Mouse (Mus musculus) right cerebral cortex, postnatal 25 days (tissue): Measurements from ENCODE around the gene Clns1a.

Source experiments
- DNase-seq: peaks from one replicate; pipeline ENCODE4 v3.0.0; 2022

Clns1a gene

DNA sequence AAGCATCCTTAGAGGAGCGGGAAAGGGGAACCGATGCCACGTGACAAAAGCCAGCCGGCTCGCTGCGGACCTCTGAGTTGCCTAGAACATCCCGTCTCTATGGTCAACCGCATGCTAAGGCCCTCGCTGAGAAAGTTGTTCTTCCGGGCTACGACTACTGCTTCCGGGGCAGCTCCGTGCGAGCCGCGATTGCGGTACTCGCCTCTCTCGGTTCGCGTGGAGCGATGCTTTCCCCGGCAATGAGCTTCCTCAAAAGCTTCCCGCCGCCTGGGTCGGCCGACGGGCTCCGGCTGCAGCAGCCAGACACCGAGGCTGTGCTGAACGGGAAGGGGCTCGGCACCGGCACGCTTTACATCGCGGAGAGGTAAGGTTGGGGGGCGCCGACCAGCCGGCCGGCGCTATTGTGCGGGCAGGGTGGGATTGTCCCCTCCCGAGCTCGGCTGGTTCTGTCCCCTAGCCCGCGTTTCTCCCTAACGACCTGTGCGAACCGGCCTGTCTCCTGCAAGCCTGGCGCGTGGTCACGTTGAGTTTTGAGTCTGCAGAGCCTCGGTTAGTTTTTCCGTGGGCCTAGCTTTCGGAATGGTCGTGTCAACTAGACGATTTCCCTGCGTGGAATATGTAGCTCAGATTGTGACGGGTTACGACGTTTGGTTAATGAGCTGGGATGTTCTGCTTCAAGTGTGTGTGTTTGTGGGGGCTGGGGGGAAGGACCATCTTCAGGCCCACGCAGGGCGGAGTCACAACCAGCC, at the start of gene Clns1a:
TSS of gene Clns1a (plus strand) at position 129 of the 749 bp plus-strand sequence.
- DNase-seq, result peak; percentile 92

DNA sequence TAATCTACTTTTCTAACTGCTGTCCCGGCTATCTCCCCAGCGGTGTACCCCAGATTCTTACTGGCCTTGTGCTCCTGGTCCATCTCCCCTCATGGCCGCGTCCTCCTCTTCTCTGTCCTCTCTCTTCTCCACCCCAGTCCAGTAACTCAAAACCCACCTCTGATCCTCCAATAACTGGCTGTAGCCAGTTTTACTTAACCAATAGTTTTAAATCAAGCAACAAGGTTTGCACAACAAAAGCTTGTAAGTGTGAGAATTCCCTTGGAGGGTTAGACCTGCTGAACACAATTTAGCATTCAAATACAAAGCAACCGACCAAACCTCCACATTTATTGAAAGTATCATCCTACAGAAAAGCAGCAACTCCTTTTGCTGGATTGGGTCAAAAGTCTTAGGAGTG, 48.8 kb upstream of the Clns1a start:
- DNase-seq, result no peak

DNA sequence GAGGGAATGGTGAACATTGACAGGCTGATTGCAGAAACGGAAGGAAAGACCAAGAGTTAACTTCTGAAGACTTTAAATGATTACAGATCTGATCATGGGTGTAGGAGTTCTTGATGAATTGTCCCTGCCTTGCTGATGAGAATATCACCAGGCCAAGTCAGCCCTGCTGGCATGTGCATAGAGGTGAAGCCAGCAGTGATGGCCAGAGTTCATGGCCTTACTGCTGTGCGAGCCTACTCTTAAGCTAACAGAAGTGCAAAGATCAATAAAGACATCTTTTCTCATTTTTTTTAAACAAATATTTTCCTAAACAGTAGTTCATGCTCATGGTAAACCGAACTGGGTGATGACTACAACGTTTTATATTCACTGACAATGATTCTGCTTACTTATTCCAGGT, 45.7 kb upstream of the Clns1a start:
- no peak for DNase-seq

DNA sequence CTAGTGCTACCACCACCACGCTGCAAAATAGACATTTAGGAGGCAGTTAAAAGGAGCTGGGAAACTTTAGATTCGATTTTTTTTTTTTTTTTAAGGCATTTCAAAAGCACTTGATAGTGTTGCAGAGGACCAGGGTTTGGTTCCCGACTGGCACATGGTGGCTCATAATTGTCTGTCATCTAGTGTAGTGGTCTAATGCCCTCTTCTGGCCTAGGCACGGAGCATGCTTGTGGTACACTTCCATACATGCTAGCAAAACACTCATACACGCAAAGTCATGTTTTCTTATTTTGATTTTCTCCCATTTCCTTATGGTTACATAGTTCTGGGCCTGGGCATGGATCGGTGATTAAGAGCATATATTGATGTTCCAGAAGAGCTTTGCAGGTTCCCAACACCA, 40.3 kb upstream of the Clns1a start:
- no peak for DNase-seq

DNA sequence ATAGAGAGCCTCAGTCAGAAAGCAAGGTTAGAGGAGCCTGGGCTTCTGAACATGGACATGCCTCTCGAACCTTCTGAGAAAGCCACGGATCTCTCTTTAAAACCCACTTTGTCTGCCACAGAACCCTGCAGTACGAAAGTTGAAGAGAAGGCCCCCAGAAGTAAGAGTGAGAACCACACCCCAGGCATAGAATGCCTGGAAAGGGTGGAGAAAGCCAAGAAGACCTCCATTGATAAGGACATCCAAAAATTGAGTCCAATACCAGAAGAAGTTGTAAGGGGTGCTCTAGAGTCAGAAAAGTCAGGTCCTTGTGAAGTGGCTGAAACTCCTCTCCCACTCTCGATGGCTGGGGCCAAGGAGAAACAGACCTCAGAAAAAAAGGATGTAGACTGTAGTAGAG, 34.8 kb upstream of the Clns1a start:
- DNase-seq, result no peak

DNA sequence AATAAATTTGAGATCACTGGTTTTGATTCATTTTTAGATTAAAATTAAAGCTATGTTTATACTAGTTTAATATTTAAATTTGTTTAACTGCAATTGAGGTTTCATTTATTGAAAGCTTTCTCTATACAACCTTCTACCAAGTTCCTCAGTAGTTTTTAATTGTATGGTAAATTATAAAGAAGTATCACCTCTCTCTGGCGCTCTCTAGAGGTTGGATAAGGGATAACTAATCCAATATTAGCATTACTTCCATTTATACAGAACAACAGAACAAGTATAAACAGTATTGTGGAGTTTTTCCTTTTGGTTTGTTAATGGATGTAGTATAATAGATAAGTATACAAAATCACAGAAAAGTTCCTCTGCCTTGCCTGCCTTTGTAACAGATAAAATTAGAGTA, 17.2 kb upstream of the Clns1a start:
- DNase-seq, result no peak

DNA sequence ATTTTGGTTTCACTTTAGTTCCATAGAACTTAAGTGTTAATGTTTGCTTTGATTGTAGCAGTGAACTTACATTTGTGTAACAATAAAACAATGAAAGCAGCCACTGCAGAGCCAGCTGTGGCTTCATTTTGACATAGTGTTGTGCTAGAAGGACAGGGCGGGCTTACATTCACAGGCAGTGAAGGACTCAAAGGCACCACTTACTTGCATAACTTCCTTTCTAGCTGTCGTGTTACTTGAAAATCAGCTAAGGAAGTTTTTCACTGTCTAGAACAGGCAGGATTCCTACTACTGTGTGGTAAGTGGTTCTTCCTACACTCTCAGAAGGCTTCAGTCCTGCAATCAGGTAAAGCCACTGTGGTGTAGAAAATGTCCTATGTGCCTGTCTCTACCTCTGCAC, 8.6 kb upstream of the Clns1a start:
- no peak for DNase-seq

DNA sequence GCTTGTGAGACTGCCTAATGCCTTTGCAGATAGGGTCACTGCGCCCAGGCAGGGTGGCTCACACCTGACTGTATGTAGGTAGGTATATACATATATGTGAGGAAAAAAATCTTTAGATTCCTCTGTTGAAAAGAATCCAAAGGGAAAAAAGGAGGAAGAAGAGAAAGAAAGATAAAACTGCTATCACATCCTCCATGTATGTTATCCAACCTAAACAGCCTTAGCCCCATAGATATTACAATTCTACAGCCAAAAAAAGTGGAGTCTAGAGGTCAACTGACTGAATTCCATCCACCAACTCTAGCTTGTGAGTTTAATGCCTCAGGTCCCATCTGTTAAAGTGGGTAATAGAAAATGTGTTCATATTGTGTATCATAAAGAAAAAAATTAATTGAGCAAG, 993 bp upstream of the Clns1a start:
- no peak for DNase-seq

DNA sequence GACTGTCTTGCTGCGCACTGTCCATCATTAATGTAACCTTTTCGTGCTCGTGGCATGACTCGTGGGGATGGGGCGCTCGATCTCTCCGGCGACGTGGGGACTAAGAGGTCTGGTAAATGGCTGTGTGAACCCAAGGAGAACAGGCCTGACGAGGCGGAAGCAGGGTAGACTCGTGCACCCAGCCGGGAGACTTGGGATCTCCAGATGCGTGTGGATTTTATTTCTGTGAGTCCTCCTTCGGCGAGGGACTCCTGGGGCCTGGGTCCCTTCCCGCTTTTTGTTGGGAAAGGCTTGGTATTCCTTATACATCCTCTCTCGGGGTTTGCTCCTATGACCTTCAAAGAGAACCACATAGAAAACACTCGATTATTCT, 315 bp upstream of the Clns1a start:
- no peak for DNase-seq

DNA sequence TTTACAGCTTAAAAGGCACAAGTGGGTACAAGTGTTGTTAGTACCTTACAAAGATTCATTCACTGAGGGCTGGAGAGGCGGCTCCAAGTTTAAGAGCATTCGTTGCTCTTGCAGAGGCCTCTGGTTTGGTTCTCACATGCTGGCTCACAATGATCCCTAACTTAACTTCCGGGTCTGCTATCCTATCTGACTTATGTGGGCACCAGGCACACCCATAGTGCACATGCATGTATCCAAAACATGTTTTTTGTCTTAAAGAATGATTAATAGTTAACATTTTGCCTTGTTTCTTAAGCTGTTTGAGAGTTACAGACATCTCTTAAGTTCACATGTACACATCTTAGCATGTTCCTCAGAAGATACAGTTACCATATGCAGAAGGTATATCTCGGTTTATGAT, 3.7 kb downstream of the Clns1a start:
- DNase-seq, result no peak

DNA sequence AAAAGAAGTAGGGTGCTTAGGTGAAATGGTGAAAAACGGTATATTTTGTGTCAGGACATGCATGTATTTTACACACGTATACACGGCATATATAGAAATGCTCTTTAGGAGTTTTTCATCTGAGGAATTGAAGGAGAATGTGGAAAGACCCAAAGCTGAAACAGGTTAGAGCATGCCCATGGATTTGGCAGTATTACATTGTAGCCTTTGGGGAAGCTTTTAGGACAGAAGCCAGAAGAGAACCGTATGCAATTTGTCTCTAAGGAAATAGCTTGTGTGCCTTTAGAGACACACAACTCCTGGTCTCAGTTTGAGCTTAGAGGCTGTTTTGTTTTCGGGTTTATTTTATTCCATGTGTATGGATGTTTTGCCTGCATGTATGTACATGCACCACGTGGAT, 4.7 kb downstream of the Clns1a start:
- no peak for DNase-seq

DNA sequence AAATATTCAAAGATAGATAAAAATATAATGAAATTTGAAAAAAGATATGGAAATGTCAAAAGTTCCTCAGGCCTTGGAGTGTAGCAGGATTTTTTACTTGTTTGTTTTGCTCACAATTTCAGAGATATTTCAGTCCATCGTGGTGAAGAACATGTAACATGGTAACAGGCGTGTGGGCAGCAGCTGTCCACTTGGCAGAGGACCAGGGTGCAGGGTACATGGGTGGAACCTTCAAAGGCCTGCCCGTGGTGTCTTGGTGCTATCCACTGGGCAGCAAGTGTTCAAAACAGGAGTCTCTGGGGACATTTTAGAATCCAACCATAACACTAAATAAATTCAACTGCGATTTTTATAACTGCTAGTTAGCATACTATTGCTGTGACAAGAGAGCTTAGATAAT, 10.7 kb downstream of the Clns1a start:
- DNase-seq, result no peak

DNA sequence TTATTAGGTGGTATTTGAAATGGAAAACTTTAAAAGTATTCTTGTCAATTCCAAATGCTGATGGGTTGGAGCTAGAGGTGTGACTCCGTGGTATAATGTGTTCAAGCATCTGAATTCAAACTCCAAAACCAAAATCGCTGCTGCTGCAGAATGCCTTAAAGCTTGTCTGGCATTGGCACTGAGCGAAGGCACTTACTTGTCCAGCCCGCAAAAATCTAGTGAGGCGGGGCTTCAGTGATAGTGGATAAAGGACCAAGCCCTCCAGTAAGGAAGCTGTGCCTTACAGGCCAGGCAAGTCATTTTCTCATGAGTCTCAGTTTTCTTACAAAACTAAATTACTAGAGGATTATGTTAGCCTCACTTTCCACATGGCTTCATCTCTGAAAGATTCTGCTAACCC, 11.4 kb downstream of the Clns1a start:
- no peak for DNase-seq

DNA sequence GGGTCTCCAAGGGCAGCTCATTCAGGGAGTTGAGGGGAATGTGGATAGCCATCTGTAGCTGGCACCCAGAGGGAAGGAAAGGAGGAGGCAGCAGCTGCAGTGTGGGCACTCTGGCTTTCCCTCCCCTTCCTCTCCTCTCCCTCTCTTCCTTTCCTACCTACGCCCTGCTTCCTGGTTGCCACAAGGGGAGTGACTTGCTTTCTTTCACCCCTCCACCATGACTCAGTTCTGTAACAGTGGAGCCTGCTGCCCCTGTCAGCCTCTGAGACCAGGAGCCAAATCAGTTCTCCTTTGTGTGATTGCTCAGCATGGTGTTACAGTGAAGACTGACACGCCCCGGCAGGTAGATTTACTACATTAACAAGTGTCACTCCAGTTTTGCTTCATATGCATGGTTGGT, 12.8 kb downstream of the Clns1a start:
- no peak for DNase-seq

DNA sequence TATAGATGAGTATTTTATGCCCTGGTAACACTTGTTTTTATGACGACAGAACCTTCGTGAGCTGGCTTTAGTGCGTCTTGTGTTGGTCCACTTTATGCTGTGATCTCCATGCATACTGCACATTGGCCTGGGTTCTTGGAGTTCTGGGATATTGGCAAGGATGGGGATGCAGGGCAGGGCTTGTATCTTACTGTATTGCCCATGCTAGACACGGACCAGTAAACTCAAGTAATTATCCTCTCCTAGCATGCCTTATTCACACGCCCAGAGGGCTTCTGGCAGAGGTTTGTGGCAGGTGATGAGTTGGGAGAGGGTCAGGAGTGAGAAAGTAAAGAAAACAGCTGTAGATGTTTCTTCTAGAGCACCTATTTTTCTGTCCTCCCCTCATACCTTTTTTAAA, 18.2 kb downstream of the Clns1a start:
- DNase-seq, result no peak

DNA sequence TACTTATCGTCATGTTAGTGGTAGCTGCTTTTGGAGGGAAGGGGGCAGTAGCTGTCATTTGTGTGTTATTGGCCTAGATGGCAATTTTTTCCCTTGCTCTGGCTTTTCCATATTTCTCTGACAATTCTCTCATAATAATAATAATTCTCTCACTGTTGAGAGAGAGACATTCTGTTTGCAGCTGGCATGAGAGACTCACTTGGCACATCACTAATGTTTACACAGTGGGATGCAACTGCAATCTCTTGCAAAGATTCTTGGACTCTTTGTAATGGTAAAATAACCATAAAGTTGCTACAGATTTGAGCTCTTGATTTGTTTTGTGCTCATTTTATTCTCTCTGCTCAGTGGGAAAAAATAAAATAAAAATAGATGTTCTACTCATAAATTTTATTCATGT, 20.9 kb downstream of the Clns1a start:
- no peak for DNase-seq

DNA sequence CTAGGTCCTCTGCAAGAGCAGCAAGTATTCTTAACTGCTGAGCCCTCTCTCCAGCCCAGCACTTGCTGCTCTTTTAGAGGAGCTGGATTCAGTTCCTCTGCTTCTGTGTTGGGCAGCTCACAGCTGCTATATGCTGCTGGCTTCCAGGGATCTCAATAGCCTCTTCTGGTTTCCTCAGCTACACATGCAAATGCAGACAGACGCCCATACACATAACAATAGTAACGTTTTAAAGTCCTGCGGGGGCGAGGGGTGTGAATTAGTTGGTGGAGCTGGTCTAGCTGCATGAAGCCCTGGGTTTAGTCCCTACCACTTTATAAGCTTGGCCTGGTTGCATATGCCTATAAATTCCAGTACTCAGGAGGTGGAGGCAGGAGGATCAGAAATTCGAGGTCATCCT, 22.6 kb downstream of the Clns1a start:
- no peak for DNase-seq

DNA sequence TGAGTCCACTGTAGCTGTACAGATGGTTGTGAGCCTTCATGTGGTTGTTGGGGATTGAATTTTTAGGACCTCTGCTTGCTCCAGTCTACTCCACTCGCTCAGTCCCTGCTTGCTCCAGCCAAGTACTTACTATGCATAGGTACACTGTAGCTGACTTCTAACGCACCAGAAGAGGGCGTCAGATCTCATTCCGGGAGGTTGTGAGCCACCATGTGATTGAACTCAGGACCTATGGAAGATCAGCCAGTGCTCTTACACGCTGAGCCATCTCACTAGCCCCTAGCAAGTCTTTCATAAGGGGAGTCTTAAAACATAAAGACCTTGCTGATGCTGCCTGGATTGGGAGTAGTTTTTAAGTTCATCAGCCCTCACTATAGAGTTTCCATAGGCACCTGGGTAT, 23.7 kb downstream of the Clns1a start:
- no peak for DNase-seq

DNA sequence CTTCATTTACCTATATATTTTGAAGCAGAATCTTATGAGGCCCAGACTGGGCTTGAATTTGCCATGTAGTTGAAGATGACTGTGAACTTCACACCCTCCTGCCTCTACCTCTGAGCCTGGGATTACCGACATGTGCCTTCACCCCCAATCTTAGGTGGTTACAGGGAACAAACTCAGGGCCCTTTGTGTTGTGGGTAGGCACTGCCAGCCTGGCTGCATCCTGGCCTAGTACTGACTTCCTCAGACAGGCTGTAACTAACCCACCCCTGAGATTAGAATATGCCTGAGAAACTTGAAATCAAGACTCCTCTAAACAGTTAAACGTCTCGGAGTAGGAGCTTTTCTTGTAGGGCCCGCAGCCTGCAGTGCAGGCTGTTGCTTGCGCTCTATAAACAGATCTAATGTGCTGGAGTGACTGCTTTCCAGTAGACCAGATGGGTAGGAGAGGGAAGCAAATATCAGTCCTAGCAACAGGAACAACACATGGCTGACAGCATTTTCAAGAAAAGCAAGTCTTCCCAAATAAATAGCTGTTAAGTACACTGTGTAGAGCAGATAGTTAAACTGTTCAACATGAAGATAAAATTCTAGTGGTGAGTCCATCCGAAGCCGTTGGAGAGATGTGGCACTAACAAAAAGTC, 26.0 kb downstream of the Clns1a start:
- no peak for DNase-seq

DNA sequence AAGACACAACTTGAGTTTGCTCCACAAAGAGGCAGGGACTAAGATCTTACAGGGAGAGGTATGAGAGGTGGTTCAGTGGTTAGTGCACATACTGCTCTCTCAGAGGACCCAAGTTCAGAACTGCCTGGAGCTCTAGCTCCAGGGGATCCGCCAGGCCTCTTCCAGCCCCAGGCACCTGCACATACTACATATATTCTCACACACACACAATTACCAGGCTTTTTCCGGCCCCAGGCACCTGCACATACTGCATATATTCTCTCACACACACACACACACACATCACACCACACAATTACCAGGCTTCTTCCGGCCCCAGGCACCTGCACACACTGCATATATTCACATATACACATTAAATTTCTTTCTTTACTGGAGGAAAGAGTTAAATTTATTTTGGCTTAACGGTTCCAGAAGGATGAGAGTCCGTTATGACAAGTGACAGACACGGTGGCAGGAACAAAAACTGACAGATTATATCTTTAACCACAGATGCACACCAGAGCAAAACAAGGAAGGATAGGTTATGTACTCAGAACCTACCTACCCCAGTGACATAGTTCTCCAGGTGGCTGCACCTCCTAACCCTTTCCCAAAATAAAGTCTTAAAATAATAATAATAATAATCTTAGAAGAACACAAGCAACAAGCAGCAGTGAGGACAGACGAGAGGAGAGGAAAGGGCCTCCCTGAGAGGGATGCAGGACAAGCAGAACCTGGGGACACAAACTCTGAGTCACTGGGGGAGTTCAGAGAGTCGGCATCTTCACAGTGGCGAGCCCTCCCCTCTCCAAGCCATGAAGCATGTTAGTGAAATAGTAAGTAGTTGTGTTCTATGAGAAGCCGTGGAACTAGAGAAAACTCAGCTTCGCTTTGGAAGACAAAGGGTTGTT, 27.5 kb downstream of the Clns1a start:
- DNase-seq, result no peak

DNA sequence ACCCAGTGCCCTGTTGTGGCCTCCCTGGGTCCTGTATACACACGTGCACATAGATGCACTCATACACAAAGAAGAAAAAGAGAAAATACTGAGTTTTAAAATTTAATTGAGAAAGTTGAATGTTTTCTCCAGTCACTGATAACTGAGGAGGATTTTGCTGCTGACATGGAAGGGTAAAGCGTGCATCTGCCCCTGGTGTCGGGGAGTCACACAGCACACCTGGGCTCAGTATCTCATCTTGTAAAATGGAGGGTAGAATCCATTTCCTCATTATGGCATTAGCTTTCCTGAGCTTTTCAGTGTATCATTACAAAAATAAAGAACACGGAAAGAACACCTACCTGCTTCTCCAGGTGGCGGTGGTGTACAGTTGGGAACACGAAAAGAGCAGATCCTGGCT, 29.0 kb downstream of the Clns1a start:
- no peak for DNase-seq

DNA sequence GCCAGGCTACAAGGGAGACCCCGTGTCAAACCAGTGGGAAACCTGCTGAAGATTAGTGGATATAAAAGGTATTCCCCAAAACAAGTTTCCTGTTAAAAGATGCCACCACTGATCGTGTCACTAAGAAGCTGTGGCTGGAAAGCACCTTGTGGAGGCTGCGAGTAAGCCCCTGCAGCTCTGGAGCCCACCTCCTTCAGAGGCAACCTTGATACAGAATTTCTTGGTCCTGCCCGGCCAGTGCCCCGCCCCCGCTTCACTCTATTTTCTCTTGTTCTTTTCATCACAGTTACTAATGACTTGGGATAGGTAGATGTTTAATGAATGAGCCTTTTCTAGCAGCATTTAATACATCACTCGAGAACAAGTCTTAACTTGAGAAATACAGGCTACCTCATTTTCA, 29.6 kb downstream of the Clns1a start:
- DNase-seq, result no peak

DNA sequence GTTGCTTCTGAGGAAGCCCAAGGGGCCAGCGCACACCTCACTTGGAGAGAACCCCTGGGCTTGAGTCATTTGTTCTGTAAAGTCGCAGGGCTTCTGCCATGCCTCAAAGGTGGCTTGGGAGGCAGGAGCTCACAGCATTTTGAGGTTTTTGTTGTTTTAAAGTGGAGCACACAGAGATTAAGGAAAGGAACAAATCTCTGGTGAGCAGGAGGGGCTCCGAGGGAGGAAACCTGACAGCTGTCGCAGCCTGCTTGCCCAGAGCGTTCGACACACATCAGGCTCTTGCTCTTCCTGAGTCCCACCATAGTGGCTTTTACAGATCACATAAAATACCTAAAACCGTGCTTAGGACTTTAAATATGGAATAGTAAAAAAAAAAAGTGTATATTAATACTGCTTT, 30.3 kb downstream of the Clns1a start:
- DNase-seq, result no peak
